Mouse (Mus musculus) intestine, embryonic 14.5 days (tissue): Measurements from ENCODE around the gene Onecut1. TPM values are rescaled to one million over a fixed set of nuclear protein-coding genes. Genes with fewer than 3 reads are reported as not detected.

Experiments
- ATAC-seq: fragments of 200-750 bp; cut with Nextera tagmentation; replicated peaks from 2 replicates; pipeline ENCODE4 v1.8.0; 2017; ENCODE audit warnings: low read depth, moderate number of reproducible peaks, moderate TSS enrichment, moderate library complexity; ENCODE audit not compliant: low FRiP score, low TSS enrichment
- DNase-seq: peaks from one replicate; pipeline ENCODE4 v3.0.0-alpha.2; 2018; ENCODE audit warnings: low spot score
- H3K27ac ChIP-seq: fragments of 300-500 bp; sonication (generic); 2 replicates; pipeline ENCODE4 v1.5.1; 2014; ENCODE audit warnings: low read depth, mild to moderate bottlenecking, control low read depth
- H3K27me3 ChIP-seq: fragments of 300-500 bp; sonication (generic); replicated peaks from 2 replicates; pipeline ENCODE4 v1.6.1; 2014; ENCODE audit warnings: low read length, control low read depth; ENCODE audit not compliant: control insufficient read depth, insufficient read depth
- H3K36me3 ChIP-seq: fragments of 300-500 bp; sonication (generic); 2 replicates; pipeline ENCODE4 v1.6.1; 2014; ENCODE audit warnings: low read length, control low read depth; ENCODE audit not compliant: control insufficient read depth, insufficient read depth
- H3K4me1 ChIP-seq: fragments of 300-500 bp; sonication (generic); replicated peaks from 2 replicates; pipeline ENCODE4 v1.6.1; 2014; ENCODE audit warnings: low read length, control low read depth, mixed read lengths; ENCODE audit not compliant: control insufficient read depth, insufficient read depth
- H3K4me2 ChIP-seq: fragments of 300-500 bp; sonication (generic); 2 replicates; pipeline ENCODE4 v1.6.1; 2014; ENCODE audit warnings: low read length
- H3K4me3 ChIP-seq: fragments of 300-500 bp; sonication (generic); 2 replicates; pipeline ENCODE4 v1.5.1; 2014; ENCODE audit warnings: low read depth, low read length, control low read depth, mixed read lengths
- H3K9ac ChIP-seq: fragments of 300-500 bp; sonication (generic); 2 replicates; pipeline ENCODE4 v1.6.1; 2014; ENCODE audit warnings: mild to moderate bottlenecking, low read length
- H3K9me3 ChIP-seq: fragments of 300-500 bp; sonication (generic); 2 replicates; pipeline ENCODE4 v1.6.1; 2016; ENCODE audit warnings: low read length, control low read depth; ENCODE audit not compliant: control insufficient read depth
- WGBS: fragments of 180-500 bp; shearing (Covaris S2); extraction: QIAGEN DNeasy Blood & Tissue Kit; methylation state at CpG from one replicate; pipeline ENCODE4 v1.1.7; 2014; 5-methylcytosine and 5-hydroxymethylcytosine counted together
- polyA plus RNA-seq: library from polyadenylated mRNA; unstranded; fragments of >200 nt; fragmentation: Nextera tagmentation; extraction: Ambion mirVana; gene quantifications from 2 replicates; pipeline ENCODE4 v1.2.1, GENCODE M21; 2014

Gene Onecut1
- polyA plus RNA-seq, 1 experiment from 2014 or later: 2.0 TPM

DNA sequence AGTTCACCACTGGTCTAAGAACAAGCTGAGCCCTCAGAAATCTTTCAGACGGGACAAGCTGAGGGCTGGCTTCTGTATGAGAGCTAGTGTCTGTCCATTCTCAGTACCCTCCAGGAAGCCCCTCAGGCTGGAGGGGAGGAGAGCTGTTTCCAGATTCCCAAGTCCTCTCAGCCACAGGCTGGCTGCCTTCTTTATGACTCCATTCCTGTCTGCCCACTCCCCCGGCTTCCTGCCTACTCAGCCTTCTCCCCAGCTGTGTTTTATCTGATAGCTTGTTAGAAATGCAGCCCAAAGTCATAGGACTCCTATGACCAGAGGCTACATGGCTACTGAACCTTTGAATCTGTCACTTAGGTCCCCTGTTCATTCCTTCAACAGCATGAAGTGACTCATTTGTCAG is 50.2 kb downstream of the Onecut1 start:
- no peak for ATAC-seq
- Histone ChIP-seq H3K4me3 (no peak overlapping the region), H3K36me3 (no peaks in the 10 kb centered on the region), H3K27ac (0 out of 2 replicates have a peak overlapping the region, but pooled peaks have one; percentile 3), H3K9me3 (no peaks in the 10 kb centered on the region), H3K27me3 (no peaks in the 10 kb centered on the region), H3K4me1 (peaks cover 9% of the 10 kb centered on the region; the same call in 1 of the 2 replicates), H3K4me2 (no peak overlapping the region), H3K9ac (no peak overlapping the region)
- WGBS: 8% methylated on average over 2 of the region's 2 CpGs
- DNase-seq: no peak

GRCm38 (mm10) chr9:74912619-74913376 is 51.1 kb downstream of the Onecut1 start:
- Histone ChIP-seq H3K4me2 (no peak overlapping the region), H3K36me3 (no peaks in the 10 kb centered on the region), H3K27me3 (no peaks in the 10 kb centered on the region), H3K9me3 (0 out of 2 replicates have a peak, but pooled peaks cover 5% of the 10 kb centered on the region), H3K27ac (no peak overlapping the region), H3K4me3 (no peak overlapping the region), H3K4me1 (peaks cover 7% of the 10 kb centered on the region; the same call in 1 of the 2 replicates), H3K9ac (no peak overlapping the region)
- ATAC-seq: no peak
- WGBS: 64% methylated on average over 19 of the region's 19 CpGs
- no peak for DNase-seq

GRCm38 (mm10) chr9:74915611-74916010 is 53.9 kb downstream of the Onecut1 start:
- Histone ChIP-seq H3K27ac (no peak overlapping the region), H3K4me3 (no peak overlapping the region), H3K4me1 (peaks cover 7% of the 10 kb centered on the region; the same call in 1 of the 2 replicates), H3K9me3 (0 out of 2 replicates have a peak, but pooled peaks cover 5% of the 10 kb centered on the region), H3K36me3 (no peaks in the 10 kb centered on the region), H3K27me3 (no peaks in the 10 kb centered on the region), H3K9ac (no peak overlapping the region), H3K4me2 (no peak overlapping the region)
- DNase-seq: no peak
- ATAC-seq: no peak
- 86% methylated on average over 3 of the region's 3 CpGs for WGBS

DNA sequence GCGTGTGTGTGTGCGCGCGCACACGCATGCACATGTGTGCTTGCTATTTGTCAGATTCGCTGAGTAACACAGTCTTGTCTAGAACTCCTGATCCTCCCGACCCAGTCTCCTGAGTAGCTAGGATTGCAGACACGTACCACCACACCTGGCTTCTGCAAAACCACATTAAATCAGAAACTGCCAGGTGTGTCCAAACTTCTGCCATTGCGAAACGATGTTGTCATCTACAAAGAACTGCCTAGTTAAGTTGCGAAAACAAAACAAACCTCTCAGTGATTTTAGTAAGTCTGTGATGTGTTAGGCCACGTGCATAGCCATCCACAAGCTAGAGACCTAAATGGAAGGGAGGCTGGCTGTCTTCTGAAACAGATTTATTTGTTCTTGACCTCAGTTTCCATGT is 58.7 kb downstream of the Onecut1 start:
- no peaks in the 10 kb centered on the region for H3K36me3 ChIP-seq
- no peaks in the 10 kb centered on the region for H3K27me3 ChIP-seq
- H3K9ac ChIP-seq: no peak overlapping the region
- H3K4me1 ChIP-seq: no peaks in the 10 kb centered on the region
- DNase-seq (no peak), ATAC-seq (no peak)
- H3K4me2 ChIP-seq: no peak overlapping the region
- H3K27ac ChIP-seq: no peak overlapping the region
- 90% methylated on average over 12 of the region's 12 CpGs for WGBS
- 0 out of 2 replicates have a peak, but pooled peaks cover 5% of the 10 kb centered on the region for H3K9me3 ChIP-seq
- no peak overlapping the region for H3K4me3 ChIP-seq

GRCm38 (mm10) chr9:74921422-74921821 is 59.7 kb downstream of the Onecut1 start:
- no peak for ATAC-seq
- 18% methylated on average over 1 of the region's 1 CpGs for WGBS

DNA sequence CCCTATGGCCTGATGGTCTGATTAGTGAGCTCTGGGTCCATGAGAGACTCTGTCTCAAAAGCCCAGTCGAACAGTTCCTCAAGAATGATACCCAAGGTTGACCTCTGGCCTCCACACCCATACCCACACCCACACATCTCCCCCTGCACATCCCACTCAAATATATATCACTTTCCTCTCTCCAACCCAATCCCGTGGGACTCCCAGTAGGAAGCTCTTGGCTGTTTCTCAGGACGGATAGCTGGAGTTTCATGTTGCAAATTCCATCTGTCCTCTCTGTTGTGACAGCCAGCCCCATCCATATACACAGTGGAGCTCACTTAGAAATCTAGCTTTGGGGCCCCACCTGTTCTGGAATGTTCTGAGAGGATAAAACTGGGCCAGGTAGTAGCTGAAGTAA is 61.2 kb downstream of the Onecut1 start:
- no peaks in the 10 kb centered on the region for H3K27me3 ChIP-seq
- H3K9ac ChIP-seq: no peak overlapping the region
- no peak for DNase-seq
- H3K4me2 ChIP-seq: no peak overlapping the region
- no peak overlapping the region for H3K4me3 ChIP-seq
- no peak overlapping the region for H3K27ac ChIP-seq
- no peaks in the 10 kb centered on the region for H3K9me3 ChIP-seq
- WGBS: 37% methylated on average over 3 of the region's 3 CpGs
- no peak for ATAC-seq
- no peaks in the 10 kb centered on the region for H3K4me1 ChIP-seq
- H3K36me3 ChIP-seq: no peaks in the 10 kb centered on the region

More at GRCm38 (mm10) chr9:74921422-74921821, 59.7 kb downstream of the Onecut1 start:
- Histone ChIP-seq H3K4me3 (no peak overlapping the region), H3K9ac (no peak overlapping the region), H3K27me3 (no peaks in the 10 kb centered on the region), H3K9me3 (0 out of 2 replicates have a peak, but pooled peaks cover 5% of the 10 kb centered on the region), H3K4me1 (no peaks in the 10 kb centered on the region), H3K36me3 (no peaks in the 10 kb centered on the region), H3K4me2 (no peak overlapping the region), H3K27ac (no peak overlapping the region)
- no peak for DNase-seq

GRCm38 (mm10) chr9:74923291-74923977 is 61.7 kb downstream of the Onecut1 start:
- no peak overlapping the region for H3K27ac ChIP-seq
- no peak overlapping the region for H3K9ac ChIP-seq
- no peak for DNase-seq
- no peaks in the 10 kb centered on the region for H3K36me3 ChIP-seq
- no peak overlapping the region for H3K4me3 ChIP-seq
- no peaks in the 10 kb centered on the region for H3K27me3 ChIP-seq
- H3K4me1 ChIP-seq: no peaks in the 10 kb centered on the region
- no peaks in the 10 kb centered on the region for H3K9me3 ChIP-seq
- H3K4me2 ChIP-seq: no peak overlapping the region
- ATAC-seq: no peak
- WGBS: 90% methylated on average over 6 of the region's 6 CpGs

- Histone ChIP-seq H3K9ac (no peak overlapping the region), H3K9me3 (no peaks in the 10 kb centered on the region), H3K4me3 (no peak overlapping the region), H3K36me3 (no peaks in the 10 kb centered on the region), H3K27me3 (no peaks in the 10 kb centered on the region), H3K4me1 (no peaks in the 10 kb centered on the region), H3K27ac (no peak overlapping the region), H3K4me2 (no peak overlapping the region)
- WGBS: 82% methylated on average over 10 of the region's 10 CpGs
- DNase-seq (no peak), ATAC-seq (no peak)
Observed at GRCm38 (mm10) chr9:74925220-74925769, 63.6 kb downstream of the Onecut1 start.
